Mouse (Mus musculus) erythroblast, embryonic 14.5 days (primary cell): Measurements from ENCODE around the gene Ccdc183.

Experiments used
- GATA1 ChIP-seq: IDR thresholded peaks from 2 replicates; pipeline ENCODE4 v1.6.1; 2012; ENCODE audit warnings: low read length, inconsistent platforms, mixed read lengths
- TAL1 ChIP-seq: IDR thresholded peaks from 3 replicates; pipeline ENCODE4 v1.6.1; 2012; ENCODE audit warnings: low read length, inconsistent platforms, mixed read lengths

DNA sequence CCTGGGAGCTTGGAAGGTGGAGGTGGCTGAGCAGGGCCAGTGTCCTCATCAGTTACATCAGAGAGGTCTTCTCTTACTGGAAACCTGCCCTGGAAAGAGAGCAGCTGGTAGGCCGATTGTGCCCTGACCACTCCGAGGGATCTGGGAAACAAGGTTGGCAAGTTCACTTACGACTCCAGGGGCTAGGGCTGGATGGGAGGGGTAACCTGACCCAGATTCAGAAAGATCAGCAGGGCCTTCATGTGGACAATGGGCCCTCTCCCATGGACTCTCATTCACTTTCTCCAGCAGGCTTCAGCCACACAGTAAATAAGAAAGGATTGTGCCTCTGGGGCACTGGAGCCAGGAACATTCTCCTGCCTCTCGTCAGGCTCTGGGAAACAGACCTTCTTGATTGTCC is 32.6 kb downstream of the Ccdc183 start:
- no peak for TF ChIP-seq GATA1
- no peak for TF ChIP-seq TAL1
